Mouse (Mus musculus) MEL (cell line): Measurements from ENCODE around the gene Elfn1. TPM values are rescaled to one million over a fixed set of nuclear protein-coding genes. Genes with fewer than 3 reads are reported as not detected.
A peak's percentile ranks its signal among the peaks of the same experiment; 100 is the strongest.

Source experiments
- DNase-seq: peaks from one replicate; pipeline ENCODE4 v3.0.0; 2011; ENCODE audit warnings: low read depth, low spot score
- H3K27ac ChIP-seq: 2 replicates; pipeline ENCODE4 v1.5.1; 2012; ENCODE audit warnings: low read depth, mild to moderate bottlenecking, control low read depth, low read length, moderate library complexity; ENCODE audit not compliant: control insufficient read depth
- H3K27me3 ChIP-seq, 2 experiments: fragments of 150-350 bp in 1 of 2; sonication (generic) in 1 of 2; 2 replicates each; pipeline ENCODE4 v1.6.1; 2012; ENCODE audit warnings: low read length in 2 of 2, mild to moderate bottlenecking in 2 of 2, improper control_type of control experiment in 1 of 2, moderate library complexity in 1 of 2; ENCODE audit not compliant: insufficient read depth in 2 of 2, control insufficient read depth in 1 of 2
- H3K36me3 ChIP-seq, 2 experiments: 2 replicates each; pipeline ENCODE4 v1.6.1; 2012 to 2014; ENCODE audit warnings: low read length in 2 of 2, improper control_type of control experiment in 1 of 2, inconsistent platforms in 1 of 2, mild to moderate bottlenecking in 1 of 2; ENCODE audit not compliant: insufficient read depth in 2 of 2, control insufficient read depth in 1 of 2
- H3K4me1 ChIP-seq, 2 experiments: fragments of 150-350 bp in 1 of 2; sonication (generic) in 1 of 2; 2 replicates each; pipeline ENCODE4 v1.6.1; 2012; ENCODE audit warnings: low read length in 2 of 2, improper control_type of control experiment in 1 of 2, mild to moderate bottlenecking in 1 of 2; ENCODE audit not compliant: insufficient read depth in 2 of 2, control insufficient read depth in 1 of 2
- H3K4me3 ChIP-seq, 2 experiments: fragments of 150-350 bp in 1 of 2; sonication (generic) in 1 of 2; 2 replicates each; pipeline ENCODE4 v1.5.1; 2012; ENCODE audit warnings: low read depth in 2 of 2, low read length in 2 of 2, mild to moderate bottlenecking in 2 of 2, moderate library complexity in 2 of 2, control low read depth in 1 of 2, improper control_type of control experiment in 1 of 2; ENCODE audit not compliant: control insufficient read depth in 1 of 2, insufficient read depth in 1 of 2
- H3K79me2 ChIP-seq: 2 replicates; pipeline ENCODE4 v1.6.1; 2012; ENCODE audit warnings: mild to moderate bottlenecking, low read length, moderate library complexity; ENCODE audit not compliant: control insufficient read depth, poor library complexity, insufficient read depth
- H3K9ac ChIP-seq: 2 replicates; pipeline ENCODE4 v1.6.1; 2012; ENCODE audit warnings: low read depth, mild to moderate bottlenecking, control low read depth, low read length, moderate library complexity; ENCODE audit not compliant: control insufficient read depth, poor library complexity, severe bottlenecking
- H3K9me3 ChIP-seq: fragments of 150-350 bp; sonication (generic); replicated peaks from 2 replicates; pipeline ENCODE4 v1.6.1; 2012; ENCODE audit warnings: mild to moderate bottlenecking, low read length, improper control_type of control experiment, moderate library complexity; ENCODE audit not compliant: insufficient read depth
- CHD2 ChIP-seq: IDR thresholded peaks from 2 replicates; pipeline ENCODE4 v1.6.1; 2011; ENCODE audit warnings: low read length, improper control_type of control experiment
- CTCF ChIP-seq, 3 experiments: IDR thresholded peaks in 2 of 3; conservative IDR thresholded peaks in 1 of 3; 2 replicates each; pipeline ENCODE4 v1.5.1; 2011 to 2012; ENCODE audit warnings: low read length in 3 of 3, low read depth in 2 of 3, mild to moderate bottlenecking in 2 of 3, improper control_type of control experiment in 1 of 3, inconsistent platforms in 1 of 3, mixed read lengths in 1 of 3, moderate library complexity in 1 of 3; ENCODE audit not compliant: control insufficient read depth in 1 of 3, insufficient read depth in 1 of 3, poor library complexity in 1 of 3, severe bottlenecking in 1 of 3
- ELF1 ChIP-seq: IDR thresholded peaks from 2 replicates; pipeline ENCODE4 v1.6.1; 2014; ENCODE audit warnings: low read depth, mild to moderate bottlenecking, inconsistent platforms, low read length, improper control_type of control experiment, moderate library complexity
- EP300 ChIP-seq, 2 experiments: IDR thresholded peaks; 2 replicates each; pipeline ENCODE4 v1.6.1; 2011; ENCODE audit warnings: improper control_type of control experiment in 2 of 2, low read length in 2 of 2, low read depth in 1 of 2, mild to moderate bottlenecking in 1 of 2
- ETS1 ChIP-seq: IDR thresholded peaks from 2 replicates; pipeline ENCODE4 v1.6.1; 2012; ENCODE audit warnings: low read depth, mild to moderate bottlenecking, inconsistent platforms, low read length, improper control_type of control experiment, moderate library complexity
- HCFC1 ChIP-seq: IDR thresholded peaks from 2 replicates; pipeline ENCODE4 v1.6.1; 2012; ENCODE audit warnings: low read depth, mild to moderate bottlenecking, inconsistent platforms, low read length, improper control_type of control experiment, moderate library complexity
- KAT2A ChIP-seq: conservative IDR thresholded peaks from 2 replicates; pipeline ENCODE4 v1.6.1; 2012; ENCODE audit warnings: low read depth, low read length, improper control_type of control experiment, inconsistent platforms
- MAX ChIP-seq: IDR thresholded peaks from 2 replicates; pipeline ENCODE4 v1.6.1; 2011; ENCODE audit warnings: low read length, improper control_type of control experiment
- MAZ ChIP-seq: IDR thresholded peaks from 2 replicates; pipeline ENCODE4 v1.6.1; 2012; ENCODE audit warnings: low read depth, mild to moderate bottlenecking, inconsistent platforms, low read length, improper control_type of control experiment
- MEF2A ChIP-seq: IDR thresholded peaks from 2 replicates; pipeline ENCODE4 v1.6.1; 2014; ENCODE audit warnings: low read depth, mild to moderate bottlenecking, inconsistent platforms, low read length, improper control_type of control experiment; ENCODE audit not compliant: poor library complexity, insufficient replicate concordance, severe bottlenecking; ENCODE audit errors: extremely low read depth
- MXI1 ChIP-seq: IDR thresholded peaks from 2 replicates; pipeline ENCODE4 v1.6.1; 2011; ENCODE audit warnings: mild to moderate bottlenecking, low read depth, low read length, improper control_type of control experiment
- MYB ChIP-seq: IDR thresholded peaks from 2 replicates; pipeline ENCODE4 v1.6.1; 2011; ENCODE audit warnings: mild to moderate bottlenecking, low read depth, low read length, improper control_type of control experiment
- NELFE ChIP-seq: IDR thresholded peaks from 2 replicates; pipeline ENCODE4 v1.6.1; 2011; ENCODE audit warnings: low read depth, low read length, improper control_type of control experiment
- POLR2A ChIP-seq, 2 experiments: IDR thresholded peaks; 2 replicates each; pipeline ENCODE4 v1.6.1; 2011 to 2012; ENCODE audit warnings: low read length in 2 of 2, mild to moderate bottlenecking in 2 of 2, control low read depth in 1 of 2, improper control_type of control experiment in 1 of 2, low read depth in 1 of 2, moderate library complexity in 1 of 2; ENCODE audit not compliant: control insufficient read depth in 1 of 2, insufficient read depth in 1 of 2, poor library complexity in 1 of 2
- POLR2AphosphoS2 ChIP-seq: IDR thresholded peaks from 2 replicates; pipeline ENCODE4 v1.6.1; 2011; ENCODE audit warnings: low read length, improper control_type of control experiment
- POLR2AphosphoS5 ChIP-seq: IDR thresholded peaks from 2 replicates; pipeline ENCODE4 v1.6.1; 2012; ENCODE audit warnings: low read depth, borderline replicate concordance, mild to moderate bottlenecking, inconsistent platforms, low read length, moderate library complexity, mixed read lengths
- SIN3A ChIP-seq: IDR thresholded peaks from 2 replicates; pipeline ENCODE4 v1.6.1; 2012; ENCODE audit warnings: low read length, improper control_type of control experiment, inconsistent platforms
- SMC3 ChIP-seq: IDR thresholded peaks from 2 replicates; pipeline ENCODE4 v1.6.1; 2011; ENCODE audit warnings: low read depth, low read length, improper control_type of control experiment
- TBP ChIP-seq: IDR thresholded peaks from 2 replicates; pipeline ENCODE4 v1.8.0; 2011; ENCODE audit warnings: low read depth, low read length, improper control_type of control experiment
- TCF12 ChIP-seq: IDR thresholded peaks from 2 replicates; pipeline ENCODE4 v1.6.1; 2014; ENCODE audit warnings: low read depth, mild to moderate bottlenecking, inconsistent platforms, low read length, improper control_type of control experiment, moderate library complexity
- USF2 ChIP-seq, 2 experiments: IDR thresholded peaks; 2 replicates each; pipeline ENCODE4 v1.6.1; 2011 to 2012; ENCODE audit warnings: improper control_type of control experiment in 2 of 2, low read length in 2 of 2, borderline replicate concordance in 1 of 2, inconsistent platforms in 1 of 2, low read depth in 1 of 2, mild to moderate bottlenecking in 1 of 2; ENCODE audit not compliant: insufficient read depth in 1 of 2
- ZC3H11A ChIP-seq: IDR thresholded peaks from 2 replicates; pipeline ENCODE4 v1.6.1; 2012; ENCODE audit warnings: low read depth, mild to moderate bottlenecking, inconsistent platforms, low read length, improper control_type of control experiment
- ZKSCAN1 ChIP-seq: IDR thresholded peaks from 2 replicates; pipeline ENCODE4 v1.6.1; 2012; ENCODE audit warnings: low read depth, mild to moderate bottlenecking, inconsistent platforms, low read length, improper control_type of control experiment, moderate library complexity
- ZMIZ1 ChIP-seq: IDR thresholded peaks from 2 replicates; pipeline ENCODE4 v1.6.1; 2012; ENCODE audit warnings: low read depth, mild to moderate bottlenecking, inconsistent platforms, low read length, improper control_type of control experiment, moderate library complexity
- polyA plus RNA-seq, 2 experiments: library from polyadenylated mRNA; stranded (reverse) in 1 of 2; unstranded in 1 of 2; fragments of >175 nt in 1 of 2; fragments of >200 nt in 1 of 2; gene quantifications; 2 replicates each; pipeline versions ENCODE4 v1.2.1 to v1.2.4; 2012; ENCODE audit warnings: low replicate concordance in 2 of 2, low read depth in 1 of 2; ENCODE audit not compliant: insufficient read length in 2 of 2, insufficient read depth in 1 of 2, missing spikeins in 1 of 2
- total RNA-seq: library from RNA; depleted of rRNA; stranded (reverse); fragments of 300-350 nt; gene quantifications from 2 replicates; pipeline ENCODE4 v1.2.3, GENCODE M21; 2012

The Elfn1 gene
- total and polyA plus RNA-seq, 3 experiments, result 0.08 TPM; not detected in 2

DNA sequence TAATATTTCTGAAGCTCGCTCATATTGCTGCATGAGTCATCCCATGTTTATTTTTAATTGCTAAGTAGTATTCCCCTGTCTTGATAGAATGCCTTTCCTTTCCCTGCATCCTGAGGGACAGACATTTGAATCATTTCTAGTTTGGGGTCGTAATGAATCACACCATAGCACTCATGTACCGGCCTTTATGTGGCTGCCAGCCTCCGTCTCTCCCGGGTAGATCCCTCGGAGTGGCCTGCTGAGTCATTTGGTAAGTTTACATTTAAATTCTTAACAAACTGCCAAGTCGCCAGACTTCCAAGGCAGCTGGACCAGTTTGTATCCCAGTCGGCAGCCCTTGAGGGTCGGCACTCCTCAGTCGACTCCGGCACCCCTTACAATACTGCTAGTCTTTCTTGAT lies 13.9 kb downstream of the Elfn1 start:
- Histone ChIP-seq H3K79me2 (no peaks in the 10 kb centered on the region), H3K27ac (no peak overlapping the region), H3K9me3 (no peaks in the 10 kb centered on the region), H3K9ac (no peak overlapping the region), H3K27me3 (peaks cover 0 to 3% of the 10 kb centered on the region in 2 experiments; a peak in 1 of 4 replicates), H3K36me3 (no peaks in the 10 kb centered on the region), H3K4me1 (no peaks in the 10 kb centered on the region), H3K4me3 (no peak overlapping the region)
- TF ChIP-seq MAZ (no peak), POLR2A (IDR thresholded peaks at IDR 0.05; ENCODE audit: control insufficient read depth in 1 of 2, insufficient read depth in 1 of 2, low read depth in 1 of 2, low read length in 2 of 2, poor library complexity in 1 of 2) (no peak), CTCF (IDR thresholded peaks at IDR 0.05 in 2 of 3, conservative IDR thresholded peaks at IDR 0.05 in 1 of 3; ENCODE audit: control insufficient read depth in 1 of 3, insufficient read depth in 1 of 3, low read depth in 2 of 3, low read length in 3 of 3, poor library complexity in 1 of 3, severe bottlenecking in 1 of 3) (no peak), TCF12 (no peak), KAT2A (no peak)
- DNase-seq, result no peak

- no peak overlapping the region for H3K4me3 ChIP-seq
- H3K27me3 ChIP-seq, result peaks cover 0 to 8% of the 10 kb centered on the region in 2 experiments; a peak in 2 of 4 replicates
- H3K79me2 ChIP-seq, result no peaks in the 10 kb centered on the region
- H3K27ac ChIP-seq, result no peak overlapping the region
- H3K9me3 ChIP-seq, result no peaks in the 10 kb centered on the region
- no peaks in the 10 kb centered on the region for H3K4me1 ChIP-seq
- DNase-seq, result no peak
- H3K9ac ChIP-seq, result no peak overlapping the region
- H3K36me3 ChIP-seq, result no peaks in the 10 kb centered on the region
- peak in 2 of 3 experiments; percentile 13 to 28; a peak in 3 of 6 replicates for TF ChIP-seq CTCF (IDR thresholded peaks at IDR 0.05 in 2 of 3, conservative IDR thresholded peaks at IDR 0.05 in 1 of 3; ENCODE audit: control insufficient read depth in 1 of 3, insufficient read depth in 1 of 3, low read depth in 2 of 3, low read length in 3 of 3, poor library complexity in 1 of 3, severe bottlenecking in 1 of 3)
- no peak for TF ChIP-seq SMC3
- TF ChIP-seq USF2 (IDR thresholded peaks at IDR 0.05; ENCODE audit: borderline replicate concordance in 1 of 2, insufficient read depth in 1 of 2, low read depth in 1 of 2, low read length in 2 of 2), result no peak
- TF ChIP-seq MYB, result no peak
- no peak for TF ChIP-seq EP300 (IDR thresholded peaks at IDR 0.05; ENCODE audit: low read depth in 1 of 2, low read length in 2 of 2)
- no peak for TF ChIP-seq MEF2A
These were observed 16.1 kb downstream of the Elfn1 start for GRCm38 (mm10) chr5:139923867-139924266.

DNA sequence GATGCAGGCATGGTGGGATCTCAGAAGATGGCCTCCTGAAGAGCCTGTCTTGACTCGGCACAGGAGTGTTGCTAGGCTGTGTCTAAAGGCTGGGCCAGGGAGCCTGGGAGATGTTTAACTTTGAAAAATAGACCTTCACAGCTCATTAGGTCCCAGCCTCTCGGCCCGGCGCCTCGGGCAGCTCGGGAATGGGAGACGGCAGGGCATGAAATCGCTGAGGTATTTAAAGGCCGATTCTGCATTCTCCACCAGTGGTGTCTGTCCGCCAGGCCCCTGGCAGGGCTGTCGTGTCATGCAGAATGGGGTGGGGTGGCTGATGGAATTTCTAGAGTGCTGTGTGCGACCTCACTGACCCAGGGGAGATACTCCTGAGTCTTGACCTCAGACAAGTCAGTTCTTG lies 22.4 kb downstream of the Elfn1 start:
- no peak for DNase-seq
- TF ChIP-seq MAX, result no peak
- TF ChIP-seq SIN3A, result no peak
- no peak for TF ChIP-seq CHD2
- no peak for TF ChIP-seq ZKSCAN1
- no peak for TF ChIP-seq ETS1
- TF ChIP-seq POLR2AphosphoS5, result no peak
- TF ChIP-seq NELFE, result no peak
- TF ChIP-seq ELF1, result no peak
- TF ChIP-seq ZMIZ1, result no peak
- no peak for TF ChIP-seq ZC3H11A
- TF ChIP-seq MEF2A, result no peak
- no peak for TF ChIP-seq HCFC1
- no peak for TF ChIP-seq TBP
- TF ChIP-seq MXI1, result no peak
- no peak for TF ChIP-seq POLR2AphosphoS2
- H3K36me3 ChIP-seq, result no peaks in the 10 kb centered on the region
- H3K27ac ChIP-seq, result no peak overlapping the region
- H3K4me3 ChIP-seq, result no peak overlapping the region
- no peaks in the 10 kb centered on the region for H3K79me2 ChIP-seq
- H3K9ac ChIP-seq, result no peak overlapping the region
- no peaks in the 10 kb centered on the region for H3K9me3 ChIP-seq
- H3K4me1 ChIP-seq, result peaks cover 0 to 17% of the 10 kb centered on the region in 2 experiments; a peak in 2 of 4 replicates
- peaks cover 0 to 7% of the 10 kb centered on the region in 2 experiments; a peak in 2 of 4 replicates for H3K27me3 ChIP-seq
